Mouse (Mus musculus) right cerebral cortex, adult 18-20 months (tissue): Measurements from ENCODE around the gene Btbd8.
A peak's percentile ranks its signal among the peaks of the same experiment; 100 is the strongest.

Experiments
- DNase-seq: peaks from one replicate; pipeline ENCODE4 v3.0.0; 2022; ENCODE audit warnings: mixed read lengths

Btbd8 gene

DNA sequence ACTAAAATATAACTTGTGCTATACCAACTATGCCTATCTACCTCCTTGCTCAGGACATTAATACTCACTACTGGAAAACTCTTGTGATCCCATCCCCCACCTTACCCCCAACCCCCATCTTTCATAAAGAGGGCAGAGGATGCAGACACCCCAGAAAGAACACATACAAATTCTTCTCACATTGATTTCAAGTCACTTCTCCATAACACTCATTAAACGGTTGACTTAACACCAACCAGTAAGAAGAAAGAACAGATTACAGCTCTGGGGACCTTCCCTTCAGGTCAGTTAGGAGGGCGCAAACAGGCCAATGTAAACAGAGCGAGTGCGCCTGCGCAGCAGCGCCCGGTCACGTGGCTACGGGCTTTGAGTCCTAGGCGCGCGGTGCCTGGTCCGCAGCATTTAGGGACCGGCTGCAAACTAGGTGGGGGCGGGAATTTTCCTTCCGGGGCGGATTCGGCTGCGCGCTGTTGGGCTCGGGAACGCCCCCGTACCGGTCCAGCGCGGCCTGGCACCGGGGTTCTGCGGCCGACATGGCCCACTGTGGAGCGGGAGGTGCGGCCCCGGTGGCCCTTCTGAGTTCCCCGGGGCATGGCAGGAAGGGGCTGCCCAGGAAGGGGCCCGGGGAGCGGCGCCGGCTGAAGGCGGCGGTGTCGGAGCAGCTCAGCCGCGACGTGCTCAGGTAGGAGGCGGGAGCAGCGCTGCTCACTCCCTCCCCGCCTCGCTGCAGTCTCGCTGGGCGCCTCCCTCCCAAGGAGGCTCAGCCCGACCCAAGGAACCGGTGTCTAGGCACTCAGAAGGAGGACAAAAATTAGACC, at the start of gene Btbd8:
Btbd8 (plus strand) TSS at position 534 of the 818 bp plus-strand sequence.
- peak; percentile 90 for DNase-seq

DNA sequence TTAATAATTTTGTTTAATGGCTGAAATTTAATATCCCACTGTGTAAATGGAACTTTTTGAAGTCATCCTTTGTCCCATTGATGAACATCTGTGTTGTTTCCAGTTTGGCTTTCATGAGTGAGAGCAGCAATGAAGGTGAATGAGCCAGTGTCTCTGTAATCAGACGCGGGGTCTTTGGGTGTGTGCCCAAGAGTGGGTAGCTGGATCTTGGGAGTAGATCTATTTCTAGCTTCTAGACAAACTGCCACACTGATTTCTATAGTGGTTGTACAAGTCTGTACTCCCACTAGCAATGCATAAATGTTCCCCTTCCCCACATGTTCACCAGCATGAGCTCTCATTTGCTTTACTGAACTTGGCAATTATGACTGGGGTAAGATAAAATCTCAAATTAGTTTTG, 48.4 kb upstream of the Btbd8 start:
- DNase-seq, result no peak

DNA sequence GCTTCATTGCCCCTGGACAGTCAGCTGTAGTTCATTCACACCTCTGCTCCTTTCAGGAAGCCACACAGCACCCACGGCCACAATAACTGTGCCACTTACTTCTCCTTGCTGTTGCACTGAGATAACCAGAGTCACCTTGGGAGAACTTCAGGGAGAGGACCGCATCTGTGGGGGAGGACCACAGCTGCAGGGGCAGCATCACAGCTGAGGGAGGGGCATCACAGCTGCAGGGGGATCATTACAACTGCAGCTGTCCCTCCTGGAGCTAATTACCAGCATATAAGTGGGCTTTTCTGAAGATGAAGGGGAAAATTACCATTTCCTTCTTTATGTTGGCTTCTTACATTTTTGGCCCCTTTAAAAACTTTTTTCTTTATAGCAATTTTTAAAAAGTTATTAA, 43.4 kb upstream of the Btbd8 start:
- DNase-seq, result no peak

DNA sequence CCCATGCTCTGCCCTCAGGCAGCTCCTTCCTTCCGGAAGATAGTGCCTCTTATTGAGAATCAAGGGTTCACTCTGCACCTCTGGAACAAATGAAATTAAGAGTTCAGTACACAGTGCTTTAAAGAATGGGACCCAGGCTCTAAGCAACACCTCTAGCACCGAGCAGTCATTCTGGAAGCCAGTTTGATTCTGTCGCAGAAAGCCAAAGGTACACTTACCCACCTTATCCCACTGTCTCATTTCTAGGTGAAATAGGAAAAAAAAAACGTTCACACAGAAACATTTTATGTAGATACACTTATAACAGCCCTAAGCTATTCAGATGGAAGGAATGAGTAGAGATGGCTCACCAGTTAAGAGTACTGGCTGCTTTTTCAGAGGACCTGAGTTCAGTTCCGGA, 35.4 kb upstream of the Btbd8 start, which contains the start of gene Ephx4:
Ephx4 (plus strand) TSS at position 301 of the 400 bp plus-strand sequence.
- DNase-seq, result no peak

DNA sequence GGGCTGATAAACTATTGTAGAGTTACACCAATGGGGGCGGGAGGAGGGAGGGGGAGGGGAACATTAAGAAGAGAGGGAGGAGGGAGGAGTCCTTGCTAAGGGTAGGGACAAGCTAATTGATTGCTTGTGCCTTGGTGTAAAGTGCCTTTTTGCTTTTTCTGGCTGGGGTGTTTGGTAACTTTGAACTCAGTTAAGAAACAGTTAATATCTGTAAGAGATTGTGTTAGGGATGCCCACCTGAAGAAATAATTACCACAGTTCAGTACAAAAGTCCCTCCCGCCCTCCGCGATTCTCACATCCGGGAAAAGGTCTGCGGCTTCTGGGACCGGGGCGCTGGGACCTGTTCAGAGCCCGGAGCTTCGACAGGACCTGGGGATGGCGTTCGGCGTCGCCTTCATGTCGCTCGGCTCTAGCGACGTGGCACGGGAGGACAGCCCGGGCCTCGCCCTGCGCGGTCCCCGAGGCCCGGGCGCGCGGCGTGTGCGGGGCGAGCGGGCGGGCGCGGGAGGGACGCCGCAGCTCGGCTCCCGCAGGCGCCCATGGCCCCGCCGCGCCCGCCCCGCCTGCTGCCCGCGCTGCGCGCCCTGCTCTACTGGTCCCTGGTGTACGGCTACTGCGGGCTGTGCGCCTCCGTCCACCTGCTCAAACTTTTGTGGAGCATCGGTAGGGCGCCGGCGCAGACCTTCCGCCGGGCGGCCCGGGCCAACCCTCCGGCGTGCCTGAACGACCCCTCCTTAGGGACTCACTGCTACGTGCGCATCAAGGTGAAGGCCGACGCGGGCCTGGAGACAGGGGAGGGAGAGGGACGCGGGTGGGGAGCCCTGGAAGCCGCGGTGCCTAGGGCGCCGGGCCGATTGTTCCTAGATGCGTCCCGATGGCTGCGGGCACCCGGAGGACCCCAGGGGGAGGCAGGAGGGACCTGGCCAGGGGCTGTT, 34.5 kb upstream of the Btbd8 start:
- DNase-seq, result peak; percentile 42

DNA sequence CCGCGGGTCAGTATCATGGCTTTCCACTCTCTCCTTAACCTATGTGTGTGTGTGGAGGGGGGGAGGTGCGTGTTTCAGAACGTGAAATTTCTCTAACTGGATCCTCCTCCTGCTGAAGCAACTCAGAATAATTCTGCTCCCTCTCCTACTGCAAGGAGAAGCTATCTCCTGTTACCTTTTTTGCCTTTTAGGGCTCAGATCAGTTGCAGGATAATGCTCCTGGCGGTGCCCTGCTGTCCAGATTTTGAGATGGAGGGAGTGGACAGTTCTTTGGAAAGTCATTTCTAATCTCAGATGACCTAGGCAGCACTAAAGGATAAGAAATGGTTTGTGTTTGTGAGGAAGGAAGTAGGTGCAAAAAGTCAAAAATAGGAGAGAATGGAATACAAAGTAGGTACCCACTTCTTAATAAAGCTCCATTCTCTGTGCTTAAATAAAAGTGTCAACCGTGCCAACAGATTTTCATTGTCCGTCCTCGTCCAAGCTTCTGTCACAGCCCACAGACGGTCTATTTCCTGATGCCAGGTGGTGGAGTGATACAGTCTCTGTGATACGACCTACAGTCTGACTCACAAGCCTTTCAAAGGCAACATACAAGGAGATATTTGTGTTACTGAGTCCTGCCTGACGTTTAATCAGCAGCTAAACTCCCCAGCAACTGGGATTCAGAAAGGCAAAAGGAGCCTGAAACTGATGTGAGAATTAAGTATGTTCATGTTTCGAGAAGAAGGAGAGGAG, 33.7 kb upstream of the Btbd8 start:
- DNase-seq, result peak; percentile 79

DNA sequence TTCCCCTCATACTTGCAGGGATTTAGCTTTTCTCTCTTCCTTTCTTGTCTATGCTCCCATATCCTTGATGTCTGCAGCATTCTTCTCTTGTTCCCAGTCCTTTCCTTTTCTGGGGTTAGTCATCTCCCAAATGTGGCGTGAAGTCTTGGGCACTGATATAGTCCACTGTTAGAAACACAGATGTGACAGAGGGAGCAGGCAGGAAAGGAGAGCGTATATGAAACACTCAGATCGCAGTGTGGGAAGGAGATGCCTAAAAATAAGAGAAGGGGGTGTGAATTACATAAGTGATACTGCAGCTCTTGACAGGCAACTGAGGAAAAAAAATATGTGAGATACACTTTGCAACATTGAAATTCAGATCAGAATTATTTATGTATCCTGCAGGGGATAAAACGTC, 32.4 kb upstream of the Btbd8 start:
- DNase-seq, result peak; percentile 86

DNA sequence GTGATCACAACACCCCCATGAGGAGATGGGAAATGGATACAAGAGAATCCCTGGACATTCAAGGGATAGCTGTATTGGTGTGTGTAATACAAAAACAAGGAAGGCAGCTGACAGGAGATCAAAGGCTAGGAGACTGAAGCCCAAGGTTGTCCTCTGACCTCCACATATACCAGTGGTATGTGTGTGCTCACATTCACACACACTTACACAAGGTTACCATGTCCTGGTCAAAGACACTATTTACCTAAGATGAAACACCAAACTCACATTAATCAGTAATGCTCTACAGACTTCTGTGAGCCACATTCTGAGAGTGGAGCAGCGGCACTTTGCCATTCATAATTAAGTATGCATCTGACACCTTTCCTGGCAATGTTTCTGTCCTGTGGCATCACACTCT, 27.5 kb upstream of the Btbd8 start:
- DNase-seq, result no peak

DNA sequence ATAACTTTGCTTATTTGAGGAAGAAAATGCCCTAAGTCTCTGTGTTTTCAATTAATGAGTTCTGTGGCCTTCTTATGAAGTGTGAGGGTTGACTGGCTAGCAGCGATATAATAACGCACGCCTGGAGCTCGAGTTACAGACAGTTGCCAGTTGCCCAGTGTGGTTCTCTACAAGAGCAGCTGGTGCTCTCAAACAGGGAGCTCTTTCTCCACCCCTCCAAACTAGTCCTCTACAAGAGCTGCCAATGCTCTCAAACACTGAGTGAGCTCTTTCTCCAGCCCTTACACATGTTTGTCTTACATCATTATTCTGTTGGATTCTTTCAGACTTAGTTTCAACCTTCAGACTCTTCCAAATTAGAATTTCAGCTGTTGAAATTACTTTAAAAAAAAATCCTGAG, 26.5 kb upstream of the Btbd8 start:
- DNase-seq, result no peak

DNA sequence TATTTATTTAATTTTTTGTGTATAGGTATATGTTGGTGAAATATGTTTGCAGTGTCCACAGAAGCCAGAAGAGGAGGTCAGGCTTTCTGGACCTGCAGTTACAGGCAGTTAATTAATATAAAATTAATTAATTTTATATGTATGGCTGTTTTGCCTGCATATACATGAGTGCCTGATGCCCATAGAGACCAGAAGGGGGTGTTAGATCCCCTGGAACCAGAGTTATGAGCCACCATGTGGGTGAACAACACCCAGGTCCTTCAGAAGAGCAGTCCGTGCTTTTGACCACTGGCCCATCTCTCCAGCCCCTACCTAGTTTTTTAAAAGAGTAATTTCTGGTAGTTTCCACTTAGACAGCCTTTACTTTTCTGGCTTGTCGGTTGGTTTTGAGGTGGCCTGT, 25.5 kb upstream of the Btbd8 start:
- DNase-seq, result no peak

DNA sequence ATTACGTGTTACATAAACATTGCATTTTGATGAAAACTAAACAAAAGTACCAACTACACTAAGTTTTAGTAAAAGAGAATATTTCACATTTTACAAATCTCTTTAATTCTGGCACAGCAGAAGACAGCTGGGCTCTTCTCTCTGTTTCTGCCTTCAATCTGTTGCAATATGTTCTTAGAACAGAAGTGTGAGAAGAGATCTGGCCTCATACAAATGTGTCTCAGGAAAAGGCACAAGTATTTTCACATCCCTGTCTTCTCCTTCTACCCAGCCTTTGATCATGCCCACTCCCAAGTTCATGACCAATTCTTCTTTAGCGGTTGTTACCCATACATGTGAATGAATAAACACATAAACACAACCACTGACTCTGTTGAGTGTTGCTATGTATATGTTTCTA, 22.7 kb upstream of the Btbd8 start:
- peak; percentile 38 for DNase-seq

DNA sequence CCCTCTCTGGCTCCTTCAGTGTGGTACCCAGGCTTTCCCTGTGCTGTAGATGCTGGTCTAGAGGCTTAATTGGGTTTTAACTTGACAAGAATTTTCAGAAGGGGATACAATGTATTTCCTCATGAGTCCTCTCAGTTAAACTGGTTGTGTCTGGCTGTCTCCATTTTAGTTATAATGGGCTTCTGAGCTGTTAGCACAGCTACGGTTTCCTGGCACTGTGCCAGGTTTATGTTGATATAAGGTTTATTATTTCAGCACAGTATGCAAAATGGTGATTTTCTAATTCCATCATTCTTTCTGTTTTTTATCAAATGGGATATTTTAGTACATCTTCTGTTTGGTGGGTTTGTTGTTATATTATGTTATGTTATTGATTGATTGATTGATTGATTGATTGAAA, 16.1 kb upstream of the Btbd8 start:
- no peak for DNase-seq

DNA sequence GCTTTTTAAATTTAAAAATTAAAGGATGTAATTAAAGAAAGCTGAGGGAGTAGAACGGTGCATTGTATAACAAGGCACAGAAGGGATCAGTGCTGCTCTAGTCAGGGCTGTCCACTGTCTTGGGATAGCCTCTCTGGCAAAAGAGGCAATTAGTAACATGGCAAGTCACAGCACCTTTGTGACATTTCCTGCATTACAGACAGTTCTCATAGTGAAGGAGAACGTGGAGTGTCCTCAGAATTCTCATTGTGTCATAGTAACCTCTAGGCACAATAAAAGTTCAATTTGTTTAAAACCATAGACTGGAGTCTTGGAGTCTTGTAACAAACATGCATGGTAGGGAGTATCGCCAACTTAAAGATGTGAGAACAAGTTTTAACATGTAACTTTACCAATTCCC, 6.5 kb upstream of the Btbd8 start, which contains the start of gene Lpcat2b:
Lpcat2b (plus strand) TSS at position 301 of the 400 bp plus-strand sequence.
- DNase-seq, result no peak

DNA sequence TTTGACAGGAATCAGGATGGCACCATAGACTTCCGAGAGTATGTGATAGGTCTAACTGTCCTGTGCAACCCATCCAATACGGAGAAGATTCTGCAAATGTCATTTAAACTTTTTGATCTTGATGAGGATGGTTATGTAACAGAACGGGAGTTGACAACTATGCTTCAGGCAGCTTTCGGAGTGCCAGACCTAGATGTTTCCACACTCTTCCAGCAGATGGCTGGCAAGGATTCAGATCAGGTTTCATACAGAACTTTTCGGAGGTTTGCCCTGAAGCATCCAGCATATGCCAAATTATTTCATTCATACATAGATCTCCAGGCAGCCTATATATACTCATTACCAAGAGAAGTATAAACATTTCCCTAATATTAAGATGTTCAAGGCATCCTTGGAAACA, 3.8 kb upstream of the Btbd8 start:
- peak; percentile 48 for DNase-seq

DNA sequence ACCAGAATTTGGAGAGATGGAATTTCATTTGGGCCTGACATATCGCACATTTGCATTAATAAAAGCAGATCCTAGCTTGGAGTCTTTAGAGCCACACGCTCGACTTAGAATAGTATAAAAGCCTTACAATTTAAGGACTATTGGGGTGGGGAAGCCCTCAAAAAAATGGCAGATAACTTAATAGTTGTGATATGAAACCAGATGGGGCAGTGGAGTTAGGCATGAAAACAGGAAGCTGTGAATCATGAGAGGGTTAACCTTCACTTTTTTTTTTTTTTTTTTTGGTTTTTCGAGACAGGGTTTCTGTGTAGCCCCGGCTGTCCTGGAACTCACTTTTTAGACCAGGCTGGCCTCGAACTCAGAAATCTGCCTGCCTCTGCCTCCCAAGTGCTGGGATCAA, 1.6 kb upstream of the Btbd8 start:
- DNase-seq, result no peak

DNA sequence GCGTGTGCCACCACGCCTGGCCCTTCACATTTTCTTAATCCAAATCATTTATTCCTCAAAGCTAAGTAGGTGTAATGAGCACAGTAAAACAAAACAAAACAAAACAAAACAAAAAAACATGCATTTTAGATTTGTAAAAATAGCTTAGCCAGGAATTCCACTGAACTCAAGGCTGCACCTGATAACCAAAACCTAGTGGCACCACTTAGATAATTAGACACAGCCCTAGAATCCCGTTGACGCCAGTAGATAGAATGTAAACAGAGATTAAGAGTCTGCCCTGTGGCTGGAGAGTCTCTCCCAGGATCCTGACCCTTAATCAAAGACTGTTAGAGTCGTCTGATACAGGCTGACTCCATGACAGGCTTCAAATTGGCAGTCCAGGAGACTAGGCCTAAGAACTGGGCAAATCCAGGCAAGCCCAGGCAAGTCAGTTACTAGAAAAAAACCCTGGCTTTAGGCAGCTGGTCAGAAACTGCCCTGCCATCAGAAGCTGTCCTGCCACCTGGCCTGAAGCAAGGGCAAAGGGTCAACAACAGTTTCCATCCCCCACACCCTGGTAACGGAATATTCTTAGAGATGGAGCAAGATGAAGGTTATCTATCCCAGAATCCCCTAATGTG, 1.1 kb upstream of the Btbd8 start:
- DNase-seq, result no peak

DNA sequence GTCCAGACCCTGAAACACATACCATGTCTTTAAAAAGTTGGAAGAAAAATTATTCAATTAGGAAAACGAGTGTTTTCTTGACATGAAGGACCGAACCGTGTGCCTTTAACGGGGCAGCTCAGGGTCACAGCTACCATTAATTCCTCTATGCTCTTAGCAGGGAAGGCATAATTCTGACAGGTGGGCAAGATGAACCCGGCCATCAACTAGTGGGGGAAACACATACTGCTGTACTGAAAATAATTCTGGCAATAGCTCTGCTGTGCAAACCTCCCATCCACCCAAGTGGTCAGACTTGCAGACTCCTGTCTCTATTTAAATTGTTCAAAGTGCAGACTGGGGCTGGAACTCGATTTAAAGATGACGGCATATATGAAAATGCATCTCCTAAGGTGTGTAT, 556 bp downstream of the Btbd8 start:
- DNase-seq, result no peak

DNA sequence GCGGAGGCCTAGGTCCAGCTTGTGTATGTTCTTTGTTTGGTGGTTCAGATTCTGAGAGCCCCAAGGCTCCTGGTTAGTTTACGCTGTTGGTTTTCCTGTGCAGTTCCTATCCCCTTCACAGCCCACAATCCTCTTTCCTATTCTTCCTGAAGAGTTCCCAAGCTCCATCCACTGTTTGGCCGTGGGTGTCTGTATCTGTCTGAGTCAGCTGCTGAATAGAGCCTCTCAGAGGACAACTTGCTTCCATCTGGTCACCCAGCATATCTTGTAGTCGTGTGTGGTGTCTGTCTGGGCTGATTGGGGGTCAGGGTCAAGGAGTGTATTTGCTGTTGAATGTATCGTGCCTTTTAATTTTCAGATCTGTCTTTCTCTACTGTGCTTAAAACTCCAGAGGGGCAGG, 4.1 kb downstream of the Btbd8 start:
- DNase-seq, result peak; percentile 54

DNA sequence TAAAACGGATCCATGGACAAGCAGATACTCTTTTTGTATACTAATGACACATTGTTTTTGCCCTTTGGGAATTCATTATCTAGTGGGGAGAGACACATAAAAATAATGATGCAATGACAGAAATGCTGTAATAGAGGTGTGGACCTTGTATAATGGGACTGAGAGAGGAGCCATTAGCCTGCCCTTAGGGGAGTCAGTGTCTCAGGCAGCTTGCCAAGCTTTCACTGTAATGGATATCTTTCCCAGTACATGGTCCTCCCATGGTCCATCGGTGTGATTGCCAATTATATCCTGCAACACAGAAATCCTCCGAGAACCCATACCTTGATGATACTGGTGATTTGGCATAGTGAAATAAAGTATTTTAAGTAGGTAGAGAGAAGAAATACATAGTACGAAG, 6.5 kb downstream of the Btbd8 start:
- no peak for DNase-seq

DNA sequence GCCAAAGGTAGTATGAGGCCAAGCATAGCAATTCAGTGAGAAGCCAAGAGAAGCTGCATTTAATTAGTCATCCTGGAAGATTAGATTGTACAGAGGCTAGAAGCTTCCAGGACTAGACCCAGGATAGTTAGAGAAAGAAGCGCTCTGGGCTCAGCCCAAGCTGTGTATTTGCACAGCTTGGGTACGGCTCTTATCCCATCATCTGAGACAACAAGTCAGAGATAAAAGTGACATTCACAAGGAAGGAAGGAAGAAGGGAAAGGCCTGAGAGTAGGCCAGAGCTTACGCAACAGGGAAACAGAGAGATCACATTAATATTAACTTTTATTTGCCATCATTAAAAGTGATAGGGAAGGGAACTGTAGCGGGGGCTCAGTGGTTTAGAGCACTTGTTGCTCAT, 10.2 kb downstream of the Btbd8 start:
- no peak for DNase-seq

DNA sequence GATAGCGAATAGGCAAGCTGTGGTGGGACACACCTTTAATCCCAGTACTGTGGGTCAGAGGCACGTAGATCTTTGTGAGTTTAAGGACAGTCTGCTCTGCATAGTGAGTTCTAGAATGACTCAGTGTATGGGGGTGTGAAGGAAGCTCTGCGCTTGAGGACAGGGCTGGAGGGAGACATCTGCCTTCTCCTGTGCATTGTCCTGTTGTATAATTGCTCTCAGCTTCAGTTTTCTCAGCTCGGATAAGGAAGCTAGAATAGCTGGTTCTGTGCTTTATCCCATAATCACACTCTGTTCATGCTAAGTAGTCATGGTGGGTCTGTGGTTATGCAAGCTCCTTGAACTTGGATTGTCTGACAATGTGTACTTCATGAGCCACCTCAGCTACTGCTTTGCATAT, 11.0 kb downstream of the Btbd8 start:
- DNase-seq, result peak; percentile 57

DNA sequence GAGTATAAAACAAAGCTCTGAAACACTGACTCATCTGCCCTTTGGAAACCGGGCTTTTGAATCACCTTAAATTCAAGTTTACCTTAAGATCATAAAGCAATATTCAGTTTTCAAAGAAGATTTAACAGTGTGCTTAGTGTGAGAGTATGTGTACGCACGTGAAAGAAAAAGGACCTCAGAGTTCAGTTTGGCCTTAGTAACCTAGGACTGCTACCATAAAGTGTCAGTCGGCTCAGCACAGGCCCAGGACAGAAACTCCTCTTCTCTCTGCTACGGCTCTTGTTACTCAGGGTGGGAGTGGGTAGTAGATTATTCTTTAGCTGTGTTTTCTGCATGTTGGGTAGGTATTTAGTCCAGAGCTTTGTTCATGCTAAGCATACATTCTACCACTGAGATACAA, 11.8 kb downstream of the Btbd8 start:
- DNase-seq, result no peak

DNA sequence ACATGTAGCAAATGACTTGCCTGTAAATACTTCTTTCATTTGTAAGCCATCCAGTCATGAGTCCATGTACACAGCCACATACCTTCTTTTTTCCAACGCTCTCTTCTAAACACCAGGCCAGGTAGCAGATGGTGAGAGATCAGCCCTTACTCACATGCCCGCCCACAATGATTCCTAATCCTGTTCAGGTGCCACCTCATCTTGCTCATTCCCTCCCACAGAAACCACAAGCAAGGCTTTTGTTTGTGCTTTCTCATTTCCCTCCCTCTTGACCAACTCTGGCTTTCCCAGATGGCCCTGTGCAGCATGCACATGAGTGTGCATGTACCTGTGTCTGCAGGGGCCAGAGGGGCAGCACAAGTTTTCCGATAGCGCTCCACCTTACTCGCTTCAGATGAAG, 12.5 kb downstream of the Btbd8 start:
- DNase-seq, result peak; percentile 69
